Mouse (Mus musculus) limb, embryonic 13.5 days (tissue): ENCODE data around the gene Mettl14. TPM values are rescaled to one million over a fixed set of nuclear protein-coding genes. Genes with fewer than 3 reads are reported as not detected.
A peak's percentile ranks its signal among the peaks of the same experiment; 100 is the strongest.

ENCODE experiments used
- ATAC-seq: fragments of 200-750 bp; cut with Nextera tagmentation; 2 replicates; pipeline ENCODE4 v1.8.0; 2017; ENCODE audit warnings: low read depth, moderate number of reproducible peaks, moderate TSS enrichment; ENCODE audit not compliant: low FRiP score
- H3K27ac ChIP-seq: fragments of 300-500 bp; sonication (generic); 2 replicates; pipeline ENCODE4 v1.5.1; 2015; ENCODE audit warnings: inconsistent platforms, mild to moderate bottlenecking, moderate library complexity
- H3K27me3 ChIP-seq: fragments of 300-500 bp; sonication (generic); 2 replicates; pipeline ENCODE4 v1.6.1; 2015; ENCODE audit warnings: mild to moderate bottlenecking, inconsistent platforms
- H3K36me3 ChIP-seq: fragments of 300-500 bp; sonication (generic); 2 replicates; pipeline ENCODE4 v1.6.1; 2015; ENCODE audit warnings: inconsistent platforms, mild to moderate bottlenecking, moderate library complexity
- H3K4me1 ChIP-seq: fragments of 300-500 bp; sonication (generic); 2 replicates; pipeline ENCODE4 v1.6.1; 2015; ENCODE audit warnings: inconsistent platforms
- H3K4me2 ChIP-seq: fragments of 300-500 bp; sonication (generic); replicated peaks from 2 replicates; pipeline ENCODE4 v1.6.1; 2015; ENCODE audit warnings: inconsistent platforms, mild to moderate bottlenecking, moderate library complexity
- H3K4me3 ChIP-seq: fragments of 300-500 bp; sonication (generic); 2 replicates; pipeline ENCODE4 v1.5.1; 2015; ENCODE audit warnings: moderate library complexity, mild to moderate bottlenecking, inconsistent platforms
- H3K9ac ChIP-seq: fragments of 300-500 bp; sonication (generic); 2 replicates; pipeline ENCODE4 v1.6.1; 2015; ENCODE audit warnings: mild to moderate bottlenecking, inconsistent platforms
- H3K9me3 ChIP-seq: fragments of 300-500 bp; sonication (generic); 2 replicates; pipeline ENCODE4 v1.6.1; 2016; ENCODE audit warnings: inconsistent platforms
- WGBS: fragments of 180-500 bp; shearing (Covaris S2); methylation state at CpG from one replicate; pipeline ENCODE4 v1.1.7; 2015; 5-methylcytosine and 5-hydroxymethylcytosine counted together
- polyA plus RNA-seq: library from polyadenylated mRNA; unstranded; fragments of >200 nt; fragmentation: Nextera tagmentation; extraction: Ambion mirVana; gene quantifications from 2 replicates; pipeline ENCODE4 v1.2.1, GENCODE M21; 2015

Mettl14 gene
- polyA plus RNA-seq, 1 experiment from 2014 or later, result 31.6 TPM

DNA sequence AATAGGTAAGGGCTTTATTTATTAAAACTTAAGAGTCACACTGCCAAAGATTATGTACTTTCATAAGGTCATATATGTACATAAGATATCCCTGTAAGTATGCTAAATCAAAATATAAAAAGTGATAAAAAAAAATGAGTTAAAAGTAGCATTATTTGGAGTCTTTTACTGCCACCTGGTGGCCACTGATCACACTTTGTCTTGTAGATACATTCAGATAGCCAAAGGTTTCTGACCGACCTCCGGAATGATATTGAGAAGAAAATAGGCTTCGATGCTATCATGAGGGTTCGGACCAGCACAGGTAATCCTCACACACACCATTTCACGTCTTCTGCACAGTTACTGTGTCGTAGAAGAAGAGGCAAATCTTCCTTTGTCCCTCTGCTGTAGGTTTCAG lies 32.7 kb downstream of the Mettl14 start:
- H3K4me1 ChIP-seq, result no peaks in the 10 kb centered on the region
- H3K36me3 ChIP-seq, result peaks cover 87% of the 10 kb centered on the region
- no peaks in the 10 kb centered on the region for H3K27me3 ChIP-seq
- H3K27ac ChIP-seq, result no peak overlapping the region
- no peak overlapping the region for H3K9ac ChIP-seq
- H3K4me2 ChIP-seq, result no peak overlapping the region
- H3K4me3 ChIP-seq, result no peak overlapping the region
- no peak for ATAC-seq
- no peaks in the 10 kb centered on the region for H3K9me3 ChIP-seq
- 68% methylated on average over 6 of the region's 6 CpGs for WGBS

DNA sequence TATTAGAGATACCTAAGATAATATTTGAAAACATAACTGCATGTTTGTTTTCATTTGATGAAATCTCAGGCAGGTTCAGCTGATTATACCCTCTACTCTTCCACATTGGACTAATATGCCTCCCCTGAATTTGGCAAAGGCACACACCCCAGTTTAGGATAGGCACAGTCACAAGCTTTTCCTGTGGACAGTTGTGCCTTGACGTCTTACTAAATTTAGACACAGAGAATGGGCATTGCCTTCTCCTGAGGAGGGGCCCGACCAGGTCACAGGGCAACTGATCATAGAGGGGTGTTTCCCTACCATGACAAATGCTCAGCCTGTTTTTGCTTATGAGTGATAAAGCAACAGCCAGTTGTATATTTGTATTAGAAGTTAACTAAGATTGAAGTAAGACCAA lies 34.4 kb downstream of the Mettl14 start:
- ATAC-seq, result no peak
- no peaks in the 10 kb centered on the region for H3K9me3 ChIP-seq
- H3K4me1 ChIP-seq, result no peaks in the 10 kb centered on the region
- no peak overlapping the region for H3K9ac ChIP-seq
- WGBS, result 79% methylated on average over 2 of the region's 2 CpGs
- peaks cover 80% of the 10 kb centered on the region for H3K36me3 ChIP-seq
- H3K27ac ChIP-seq, result no peak overlapping the region
- no peak overlapping the region for H3K4me2 ChIP-seq
- no peaks in the 10 kb centered on the region for H3K27me3 ChIP-seq
- H3K4me3 ChIP-seq, result no peak overlapping the region

DNA sequence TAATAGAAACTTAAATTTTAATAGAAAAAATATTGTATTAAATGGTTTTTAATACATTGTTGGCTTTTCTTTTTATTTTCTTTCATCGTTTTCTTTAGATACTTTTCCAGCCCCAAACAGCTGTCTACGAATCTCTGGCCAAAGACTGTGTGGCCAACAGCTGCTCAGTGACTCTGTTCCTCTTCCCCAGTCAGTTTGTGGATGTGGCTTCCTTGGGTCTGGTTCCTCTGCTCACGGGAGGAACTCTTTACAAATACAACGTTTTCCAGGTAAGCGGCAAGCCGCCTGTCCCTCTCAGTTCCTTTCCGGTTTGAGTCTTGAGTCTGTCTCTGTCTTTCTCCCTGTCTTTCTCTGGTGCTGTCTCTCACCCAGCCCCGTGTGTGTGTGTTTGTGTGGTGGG lies 35.3 kb downstream of the Mettl14 start:
- peaks cover 77% of the 10 kb centered on the region for H3K36me3 ChIP-seq
- 81% methylated on average over 8 of the region's 8 CpGs for WGBS

DNA sequence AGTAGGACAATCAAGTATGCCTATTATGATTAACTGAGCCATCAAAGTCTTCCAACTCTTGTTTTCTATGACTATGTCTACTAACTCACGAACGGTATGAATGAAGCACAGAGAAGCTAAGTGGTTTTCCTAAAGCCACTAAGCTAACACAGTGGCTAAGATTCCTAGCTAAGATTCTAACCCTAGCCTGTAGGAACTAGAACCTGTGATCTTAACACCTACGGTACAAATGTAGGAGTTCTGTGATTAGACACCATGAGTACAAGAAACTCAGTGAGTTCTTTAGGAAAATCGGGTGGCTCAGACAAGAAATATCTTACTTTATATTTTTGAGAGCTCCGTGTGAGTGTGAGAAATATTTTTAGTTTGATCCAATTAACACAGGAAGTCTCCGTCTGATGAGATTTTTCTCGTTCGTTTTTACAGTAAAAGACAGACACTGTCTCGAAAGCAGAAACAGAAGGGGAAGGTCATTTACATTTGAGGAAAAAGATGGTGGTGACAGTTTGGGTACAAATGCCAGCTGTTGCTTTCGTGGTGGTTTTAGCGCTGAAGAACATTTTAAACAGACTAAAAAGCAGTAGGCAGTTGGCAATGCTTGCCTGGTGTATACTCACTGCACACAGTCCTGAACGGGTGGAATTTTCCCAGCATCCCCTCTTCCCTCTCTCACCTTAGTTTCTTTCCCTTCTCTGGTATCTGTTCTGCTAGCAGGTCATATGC lies 37.7 kb downstream of the Mettl14 start:
- ATAC-seq, result no peak
- no peak overlapping the region for H3K9ac ChIP-seq
- WGBS, result 89% methylated on average over 12 of the region's 12 CpGs
- 0 out of 2 replicates have a peak, but pooled peaks cover 9% of the 10 kb centered on the region for H3K4me1 ChIP-seq
- no peaks in the 10 kb centered on the region for H3K27me3 ChIP-seq
- H3K9me3 ChIP-seq, result no peaks in the 10 kb centered on the region
- H3K4me3 ChIP-seq, result no peak overlapping the region
- no peak overlapping the region for H3K27ac ChIP-seq
- H3K4me2 ChIP-seq, result no peak overlapping the region
- peaks cover 74% of the 10 kb centered on the region for H3K36me3 ChIP-seq

More for the DNA sequence above, 35.3 kb downstream of the Mettl14 start:
- Histone ChIP-seq H3K27ac (no peak overlapping the region), H3K4me1 (no peaks in the 10 kb centered on the region), H3K9ac (no peak overlapping the region), H3K27me3 (no peaks in the 10 kb centered on the region), H3K9me3 (no peaks in the 10 kb centered on the region), H3K4me3 (no peak overlapping the region), H3K4me2 (no peak overlapping the region)
- ATAC-seq, result no peak

DNA sequence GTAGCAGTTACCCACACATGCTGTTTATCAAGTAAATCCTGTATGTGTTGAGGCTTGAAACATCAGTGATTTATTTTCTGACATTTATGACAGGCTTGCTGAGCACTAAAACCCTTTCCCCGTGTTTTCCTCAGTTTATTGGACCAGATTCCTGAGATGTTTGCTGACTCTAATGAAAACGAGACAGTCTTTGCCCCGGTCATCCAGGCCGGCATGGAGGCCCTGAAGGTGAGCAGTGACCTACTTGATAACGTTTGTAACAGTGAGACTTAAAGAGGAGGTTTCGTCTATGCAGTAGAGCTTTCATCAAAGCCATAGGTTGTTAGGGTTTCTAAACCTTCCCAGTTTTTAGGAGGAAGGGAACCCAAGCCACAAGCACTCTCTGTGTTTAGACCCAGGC lies 42.2 kb downstream of the Mettl14 start:
- Histone ChIP-seq H3K9me3 (no peaks in the 10 kb centered on the region), H3K36me3 (peaks cover 64% of the 10 kb centered on the region)

DNA sequence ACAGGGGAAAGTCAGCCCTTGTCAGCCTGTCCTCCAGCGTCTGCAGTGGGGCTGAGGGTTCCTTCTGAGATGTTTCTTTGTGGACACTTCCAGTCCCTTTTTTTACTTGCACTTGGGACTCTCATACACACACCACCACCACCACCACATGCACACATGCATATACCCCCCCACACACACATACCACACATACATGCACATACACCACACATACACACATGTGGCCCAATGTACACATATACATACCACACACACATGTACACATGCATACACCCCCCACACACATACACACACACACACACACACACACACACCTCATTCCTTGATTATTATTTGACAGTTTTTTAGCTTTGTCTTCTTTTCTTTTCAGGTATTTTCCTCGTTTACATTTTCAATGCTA lies 44.9 kb downstream of the Mettl14 start:
- Histone ChIP-seq H3K9ac (no peak overlapping the region), H3K9me3 (no peaks in the 10 kb centered on the region), H3K27ac (no peak overlapping the region), H3K27me3 (no peaks in the 10 kb centered on the region), H3K36me3 (peaks cover 62% of the 10 kb centered on the region), H3K4me3 (no peak overlapping the region), H3K4me2 (no peak overlapping the region), H3K4me1 (peaks cover 16% of the 10 kb centered on the region)
- 88% methylated on average over 2 of the region's 2 CpGs for WGBS
- ATAC-seq, result no peak

More for the DNA sequence above, 42.2 kb downstream of the Mettl14 start:
- Histone ChIP-seq H3K27ac (0 out of 2 replicates have a peak overlapping the region, but pooled peaks have one; percentile 15), H3K4me3 (no peak overlapping the region), H3K4me1 (0 out of 2 replicates have a peak, but pooled peaks cover 10% of the 10 kb centered on the region), H3K9ac (no peak overlapping the region), H3K27me3 (no peaks in the 10 kb centered on the region), H3K4me2 (no peak overlapping the region)
- 19% methylated on average over 6 of the region's 6 CpGs for WGBS
- no peak for ATAC-seq

DNA sequence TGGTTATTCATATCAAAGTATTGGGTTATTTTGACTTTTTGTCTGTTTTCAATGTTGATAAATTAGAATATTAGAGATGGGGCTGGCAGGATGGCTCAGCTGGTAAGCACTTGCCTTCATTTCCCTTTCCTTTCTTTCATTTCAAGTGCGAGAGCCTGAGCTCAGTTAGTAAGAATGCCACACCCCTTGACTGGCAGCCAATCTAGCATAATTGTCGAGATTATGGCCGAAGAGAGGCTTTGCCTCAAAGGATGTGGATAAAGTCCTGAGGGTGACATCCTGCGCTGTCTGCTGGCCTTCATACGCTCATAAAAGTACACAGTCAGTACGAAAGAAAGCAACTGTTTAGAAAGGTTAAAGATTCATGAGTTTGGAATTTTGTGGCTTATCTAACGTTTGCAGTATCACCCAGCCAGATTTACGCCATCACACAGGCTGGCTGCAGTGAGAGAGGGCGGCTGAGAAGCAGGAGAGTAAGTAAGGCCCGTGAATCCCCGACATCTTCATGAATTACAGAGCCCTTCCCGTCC lies 47.2 kb downstream of the Mettl14 start:
- Histone ChIP-seq H3K9me3 (no peaks in the 10 kb centered on the region), H3K27me3 (no peaks in the 10 kb centered on the region), H3K9ac (no peak overlapping the region), H3K27ac (no peak overlapping the region), H3K4me2 (no peak overlapping the region), H3K36me3 (peaks cover 41% of the 10 kb centered on the region), H3K4me3 (no peak overlapping the region), H3K4me1 (peaks cover 27% of the 10 kb centered on the region)
- 64% methylated on average over 12 of the region's 12 CpGs for WGBS
- ATAC-seq, result no peak

DNA sequence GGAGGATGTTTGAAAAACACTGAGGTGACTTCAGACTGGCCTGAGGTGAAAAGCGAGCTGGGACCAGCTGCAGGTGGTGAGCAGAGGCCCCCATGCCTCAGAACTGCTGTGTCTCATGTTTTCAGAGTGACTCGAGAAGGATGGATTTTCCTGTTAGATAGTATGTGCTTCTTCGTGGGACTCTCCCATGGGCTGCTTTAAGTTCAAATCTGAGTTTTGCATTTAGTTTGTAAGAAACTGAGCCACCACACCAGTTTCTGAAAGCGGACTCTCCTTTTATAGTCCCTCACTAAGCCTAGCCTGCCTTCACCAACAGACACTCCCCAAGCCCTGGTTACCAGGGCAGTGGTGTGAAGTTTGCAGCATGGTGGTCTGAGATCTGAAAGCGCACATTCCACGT lies 48.1 kb downstream of the Mettl14 start:
- Histone ChIP-seq H3K9ac (no peak overlapping the region), H3K4me3 (no peak overlapping the region), H3K27me3 (no peaks in the 10 kb centered on the region), H3K36me3 (peaks cover 33% of the 10 kb centered on the region), H3K4me1 (peaks cover 24% of the 10 kb centered on the region), H3K4me2 (no peak overlapping the region), H3K9me3 (no peaks in the 10 kb centered on the region), H3K27ac (no peak overlapping the region)
- no peak for ATAC-seq
- WGBS, result 68% methylated on average over 6 of the region's 6 CpGs

DNA sequence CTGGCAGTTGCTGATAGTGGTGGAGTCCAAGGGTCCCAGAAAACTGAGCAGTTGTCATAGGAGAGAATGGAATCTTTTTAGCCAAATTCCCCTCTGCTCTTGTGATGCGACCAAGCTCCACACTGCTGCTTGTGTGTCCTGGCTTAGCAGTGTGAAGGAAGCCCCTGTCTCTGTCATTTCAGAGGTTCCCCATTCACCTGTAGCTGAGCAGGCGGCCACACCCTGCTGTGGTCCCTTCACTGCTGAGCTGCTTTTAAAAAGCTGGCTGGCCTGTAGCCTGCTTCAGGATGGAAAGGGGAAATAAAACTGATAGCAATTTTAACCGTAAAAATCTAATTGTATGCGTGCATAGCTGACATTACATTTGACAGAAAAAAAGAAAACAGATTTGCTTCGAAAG lies 49.0 kb downstream of the Mettl14 start:
- no peak for ATAC-seq

DNA sequence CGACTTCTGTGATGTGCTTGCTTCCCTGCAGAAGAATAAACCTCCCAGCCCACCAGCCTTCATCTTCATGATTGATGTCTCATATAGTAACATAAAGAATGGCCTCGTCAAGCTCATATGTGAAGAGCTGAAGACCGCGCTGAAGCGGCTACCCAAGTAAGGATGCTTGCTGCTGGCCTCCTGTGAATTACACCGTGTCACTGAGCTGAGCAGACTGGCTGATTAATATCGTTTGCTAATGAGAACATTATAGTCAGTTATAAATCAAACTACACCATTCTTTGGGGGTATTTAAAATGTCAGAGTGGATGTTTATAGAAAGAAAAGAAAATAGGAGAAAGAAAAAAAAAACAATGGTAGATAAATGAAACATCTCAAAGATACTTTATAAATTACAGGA lies 49.5 kb downstream of the Mettl14 start:
- Histone ChIP-seq H3K27me3 (no peaks in the 10 kb centered on the region), H3K4me3 (no peak overlapping the region), H3K4me2 (no peak overlapping the region), H3K27ac (no peak overlapping the region), H3K9ac (no peak overlapping the region), H3K9me3 (no peaks in the 10 kb centered on the region), H3K4me1 (peaks cover 27% of the 10 kb centered on the region), H3K36me3 (peaks cover 32% of the 10 kb centered on the region)
- ATAC-seq, result no peak
- 65% methylated on average over 7 of the region's 7 CpGs for WGBS

More for the DNA sequence above, 49.0 kb downstream of the Mettl14 start:
- no peak overlapping the region for H3K4me2 ChIP-seq
- no peaks in the 10 kb centered on the region for H3K27me3 ChIP-seq
- WGBS, result 81% methylated on average over 5 of the region's 5 CpGs
- peaks cover 27% of the 10 kb centered on the region for H3K4me1 ChIP-seq
- H3K36me3 ChIP-seq, result peaks cover 32% of the 10 kb centered on the region
- H3K9me3 ChIP-seq, result no peaks in the 10 kb centered on the region
- no peak overlapping the region for H3K4me3 ChIP-seq
- H3K27ac ChIP-seq, result no peak overlapping the region
- H3K9ac ChIP-seq, result no peak overlapping the region

DNA sequence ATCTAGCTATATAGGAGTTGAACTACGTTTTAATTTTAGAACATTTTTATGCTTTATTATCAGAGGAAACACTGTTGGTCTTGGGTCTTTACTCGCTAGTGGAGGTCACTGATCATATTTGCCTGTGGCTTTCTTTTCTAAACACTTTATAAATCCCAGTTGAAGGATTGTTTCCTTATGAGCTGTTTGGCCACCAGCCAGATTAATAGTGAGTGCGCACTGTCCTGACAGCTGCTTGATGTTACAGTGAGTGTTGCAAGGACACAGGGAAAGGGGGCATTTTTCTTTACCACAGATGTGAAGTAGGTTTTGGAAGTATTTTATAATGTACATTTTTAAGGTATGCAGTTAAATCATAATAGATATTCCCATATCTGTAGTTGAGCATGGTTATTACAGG lies 50.4 kb downstream of the Mettl14 start:
- Histone ChIP-seq H3K4me3 (no peak overlapping the region), H3K27ac (no peak overlapping the region), H3K27me3 (no peaks in the 10 kb centered on the region), H3K9me3 (no peaks in the 10 kb centered on the region), H3K36me3 (peaks cover 30% of the 10 kb centered on the region), H3K9ac (no peak overlapping the region), H3K4me1 (peaks cover 27% of the 10 kb centered on the region), H3K4me2 (no peak overlapping the region)
- 23% methylated on average over 3 of the region's 3 CpGs for WGBS
- ATAC-seq, result peak; percentile 71

DNA sequence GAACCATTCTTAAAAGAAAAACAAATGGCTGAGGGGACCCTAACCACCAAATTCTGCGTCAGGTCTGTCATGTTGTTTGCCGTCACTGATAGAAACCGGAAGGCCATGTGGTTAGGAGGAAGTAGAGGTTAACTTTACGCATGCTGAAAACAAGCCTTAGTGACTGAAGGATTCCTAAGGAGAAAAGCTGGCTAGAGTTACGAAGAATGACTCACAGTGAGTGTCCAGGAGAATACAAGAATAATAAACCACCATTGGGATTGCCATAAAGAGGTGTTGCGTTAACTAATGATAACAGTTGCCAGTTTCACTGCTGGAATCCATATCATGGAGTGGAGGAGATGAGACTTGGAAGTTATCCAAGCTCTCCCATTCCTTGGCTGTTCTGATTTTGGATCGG lies 51.0 kb downstream of the Mettl14 start:
- H3K4me1 ChIP-seq, result peaks cover 27% of the 10 kb centered on the region
- no peaks in the 10 kb centered on the region for H3K9me3 ChIP-seq
- peaks cover 25% of the 10 kb centered on the region for H3K36me3 ChIP-seq
- ATAC-seq, result peak; percentile 57; the same call in 1 of the 2 replicates
- no peak overlapping the region for H3K4me3 ChIP-seq
- H3K9ac ChIP-seq, result no peak overlapping the region
- 51% methylated on average over 7 of the region's 7 CpGs for WGBS
- H3K4me2 ChIP-seq, result no peak overlapping the region
- H3K27me3 ChIP-seq, result no peaks in the 10 kb centered on the region
- no peak overlapping the region for H3K27ac ChIP-seq

DNA sequence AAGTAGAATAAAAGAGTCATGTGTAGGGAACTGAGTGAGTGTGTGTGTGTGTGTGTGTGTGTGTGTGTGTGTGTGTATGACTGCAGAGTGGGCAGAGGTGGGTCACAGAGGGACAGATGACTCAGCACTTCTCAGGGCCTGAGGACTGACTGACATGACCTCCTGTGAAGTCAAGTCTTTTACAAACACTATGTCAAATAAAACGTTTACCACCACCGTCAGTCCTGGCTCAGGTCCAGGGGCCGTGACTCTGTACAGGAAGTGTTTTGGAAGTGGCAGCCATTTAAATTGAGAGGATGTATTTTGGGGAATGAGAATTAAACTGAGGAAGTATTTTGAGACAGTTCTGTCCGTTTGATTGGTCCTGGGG lies 52.9 kb downstream of the Mettl14 start:
- no peak for ATAC-seq
- peaks cover 27% of the 10 kb centered on the region for H3K4me1 ChIP-seq
- WGBS, result 25% methylated on average over 4 of the region's 4 CpGs
- no peak overlapping the region for H3K27ac ChIP-seq
- H3K4me2 ChIP-seq, result no peak overlapping the region
- no peaks in the 10 kb centered on the region for H3K9me3 ChIP-seq
- H3K36me3 ChIP-seq, result peaks cover 25% of the 10 kb centered on the region
- H3K4me3 ChIP-seq, result no peak overlapping the region
- no peaks in the 10 kb centered on the region for H3K27me3 ChIP-seq
- H3K9ac ChIP-seq, result no peak overlapping the region
